Mouse (Mus musculus) ES-Bruce4 (cell line): Measurements from ENCODE around the gene Slc18a2. TPM values are rescaled to one million over a fixed set of nuclear protein-coding genes. Genes with fewer than 3 reads are reported as not detected.

ENCODE experiments used
- H3K27ac ChIP-seq: 2 replicates; pipeline ENCODE4 v1.5.1; 2012; ENCODE audit warnings: low read length, inconsistent platforms; ENCODE audit not compliant: insufficient read depth
- H3K27me3 ChIP-seq: 2 replicates; pipeline ENCODE4 v1.6.1; 2012; ENCODE audit warnings: mild to moderate bottlenecking, low read length, inconsistent platforms; ENCODE audit not compliant: control insufficient read depth, poor library complexity, insufficient read depth, severe bottlenecking
- H3K36me3 ChIP-seq: 2 replicates; pipeline ENCODE4 v1.6.1; 2012; ENCODE audit warnings: inconsistent platforms, mild to moderate bottlenecking, low read length, moderate library complexity; ENCODE audit not compliant: control insufficient read depth, poor library complexity, insufficient read depth, severe bottlenecking
- H3K4me1 ChIP-seq: one replicate; pipeline ENCODE4 v1.8.1; 2011; ENCODE audit warnings: low read length; ENCODE audit not compliant: control insufficient read depth, insufficient read depth
- H3K4me3 ChIP-seq: 2 replicates; pipeline ENCODE4 v1.5.1; 2011; ENCODE audit warnings: low read depth, mild to moderate bottlenecking, low read length
- H3K9ac ChIP-seq: 2 replicates; pipeline ENCODE4 v1.6.1; 2012; ENCODE audit warnings: low read depth, mild to moderate bottlenecking, inconsistent platforms; ENCODE audit not compliant: poor library complexity, severe bottlenecking
- H3K9me3 ChIP-seq: replicated peaks from 2 replicates; pipeline ENCODE4 v1.6.1; 2012; ENCODE audit warnings: mild to moderate bottlenecking, low read length, inconsistent platforms; ENCODE audit not compliant: control insufficient read depth, poor library complexity, insufficient read depth, severe bottlenecking
- CTCF ChIP-seq: IDR thresholded peaks from one replicate; pipeline ENCODE4 v1.8.1; 2011; ENCODE audit warnings: low read depth, low read length
- EP300 ChIP-seq: IDR thresholded peaks from 2 replicates; pipeline ENCODE4 v1.6.1; 2011; ENCODE audit warnings: low read depth, low read length; ENCODE audit not compliant: insufficient read depth
- POLR2A ChIP-seq: IDR thresholded peaks from one replicate; pipeline ENCODE4 v1.8.1; 2011; ENCODE audit warnings: low read length; ENCODE audit not compliant: insufficient read depth
- polyA plus RNA-seq: library from polyadenylated mRNA; stranded (reverse); fragments of >200 nt; gene quantifications from 2 replicates; pipeline ENCODE4 v1.2.4, GENCODE M21; 2011; ENCODE audit warnings: low read depth; ENCODE audit not compliant: missing spikeins, insufficient read depth, insufficient read length

Gene Slc18a2
- polyA plus RNA-seq, 1 experiment: not detected

DNA sequence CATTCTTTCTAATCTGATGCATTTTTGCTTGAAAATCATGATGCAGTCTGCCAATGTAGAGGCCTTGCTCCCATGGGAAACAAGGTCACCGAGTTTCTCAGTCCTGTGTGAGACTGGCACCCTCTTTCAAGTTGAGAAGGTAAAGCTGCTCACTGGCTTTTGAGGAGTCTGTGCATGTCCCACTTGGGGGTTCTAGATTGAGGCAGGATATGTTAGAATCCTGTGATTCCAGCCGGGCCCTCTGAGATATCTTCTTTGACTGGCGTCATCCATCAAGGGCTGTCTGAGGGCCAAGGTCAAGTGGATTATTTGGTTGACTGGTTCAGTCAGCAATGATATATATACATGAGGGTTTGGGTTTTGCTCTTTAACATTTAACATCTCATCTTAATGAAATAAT is 21.3 kb downstream of the Slc18a2 start:
- Histone ChIP-seq H3K9ac (no peak overlapping the region), H3K4me3 (no peak overlapping the region), H3K27ac (no peak overlapping the region), H3K36me3 (no peaks in the 10 kb centered on the region), H3K27me3 (no peaks in the 10 kb centered on the region), H3K9me3 (no peaks in the 10 kb centered on the region), H3K4me1 (no peaks in the 10 kb centered on the region)
- TF ChIP-seq EP300 (no peak), POLR2A (no peak), CTCF (no peak)

DNA sequence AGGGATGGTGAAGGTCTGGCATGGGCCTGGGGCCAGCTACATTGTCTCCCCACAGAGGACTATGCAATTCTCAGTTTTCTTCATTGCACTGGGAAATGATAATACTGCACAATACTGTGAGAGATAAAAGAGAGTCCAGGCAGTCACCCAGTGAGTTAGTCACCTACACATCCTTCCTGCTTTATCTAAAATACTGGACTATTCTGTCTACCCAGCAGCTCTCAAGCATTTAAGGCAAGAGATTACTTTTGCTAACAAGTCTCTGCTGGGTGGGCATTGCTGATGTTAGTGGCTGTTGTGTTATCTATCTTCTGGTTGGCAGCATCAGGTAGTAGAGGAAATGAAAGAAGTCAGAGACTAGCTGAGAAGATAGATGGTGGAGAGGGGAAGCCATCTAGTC is 28.3 kb downstream of the Slc18a2 start:
- H3K27me3 ChIP-seq: no peaks in the 10 kb centered on the region
- no peaks in the 10 kb centered on the region for H3K9me3 ChIP-seq
- no peaks in the 10 kb centered on the region for H3K36me3 ChIP-seq
- TF ChIP-seq EP300 (no peak), CTCF (no peak), POLR2A (no peak)
- H3K27ac ChIP-seq: no peak overlapping the region
- H3K4me1 ChIP-seq: no peaks in the 10 kb centered on the region
- H3K4me3 ChIP-seq: no peak overlapping the region
- no peak overlapping the region for H3K9ac ChIP-seq

DNA sequence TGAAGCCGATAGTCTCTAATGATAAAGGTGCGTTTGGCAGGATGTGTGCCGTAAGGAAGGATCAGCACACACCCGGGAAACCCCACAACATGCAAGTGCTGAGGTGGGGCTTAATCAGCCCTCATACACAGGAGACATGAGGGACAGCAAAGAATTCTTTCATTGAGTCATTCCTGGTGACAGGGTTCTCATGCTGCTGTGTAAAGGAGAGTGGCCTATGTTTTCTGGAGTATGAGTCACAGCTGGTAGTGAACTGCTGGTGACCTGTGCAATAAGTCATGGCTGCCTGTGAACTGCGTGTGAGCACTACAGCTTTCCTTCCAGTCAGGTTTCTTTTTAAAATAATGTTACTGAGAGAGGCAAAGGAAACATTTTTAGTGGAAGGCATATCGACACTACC is 29.1 kb downstream of the Slc18a2 start:
- H3K27me3 ChIP-seq: no peaks in the 10 kb centered on the region
- H3K36me3 ChIP-seq: no peaks in the 10 kb centered on the region
- no peaks in the 10 kb centered on the region for H3K9me3 ChIP-seq
- no peak overlapping the region for H3K4me3 ChIP-seq
- H3K4me1 ChIP-seq: no peaks in the 10 kb centered on the region
- no peak overlapping the region for H3K27ac ChIP-seq
- TF ChIP-seq CTCF (no peak), EP300 (no peak), POLR2A (no peak)
- no peak overlapping the region for H3K9ac ChIP-seq

DNA sequence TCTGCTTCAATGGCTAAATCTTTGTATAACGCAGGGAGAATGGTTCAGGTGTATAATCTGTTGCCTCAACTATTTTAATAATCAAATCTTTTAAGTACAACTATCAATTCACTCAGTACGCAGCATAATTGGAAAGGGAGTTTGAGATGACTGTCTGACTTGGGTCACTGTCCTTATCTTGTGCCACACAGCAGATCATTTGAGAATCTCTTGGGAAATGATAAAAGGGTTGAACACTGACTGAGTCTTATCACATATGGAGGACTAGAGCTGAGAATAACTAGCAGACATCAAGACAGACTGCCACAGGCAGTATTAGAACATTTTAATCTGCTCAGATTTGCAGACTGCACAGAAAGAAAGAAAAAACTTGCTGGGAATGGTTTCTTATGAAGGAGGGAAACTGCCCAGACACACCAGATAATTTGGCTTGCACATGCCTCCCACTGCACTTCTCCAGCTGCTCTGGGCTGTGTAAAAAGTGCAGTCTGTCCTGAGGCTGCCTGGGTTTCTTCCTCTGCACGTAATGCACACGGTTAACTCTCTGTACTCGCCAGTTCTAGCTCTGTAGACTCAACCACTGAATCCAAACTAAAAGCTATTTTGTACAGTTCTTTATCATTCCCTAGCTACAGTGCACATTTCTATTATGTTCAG is 31.6 kb downstream of the Slc18a2 start:
- H3K4me1 ChIP-seq: no peaks in the 10 kb centered on the region
- TF ChIP-seq EP300 (no peak), CTCF (no peak), POLR2A (no peak)
- H3K36me3 ChIP-seq: no peaks in the 10 kb centered on the region
- H3K27ac ChIP-seq: no peak overlapping the region
- H3K9ac ChIP-seq: no peak overlapping the region
- H3K27me3 ChIP-seq: no peaks in the 10 kb centered on the region
- H3K9me3 ChIP-seq: no peaks in the 10 kb centered on the region
- H3K4me3 ChIP-seq: no peak overlapping the region

DNA sequence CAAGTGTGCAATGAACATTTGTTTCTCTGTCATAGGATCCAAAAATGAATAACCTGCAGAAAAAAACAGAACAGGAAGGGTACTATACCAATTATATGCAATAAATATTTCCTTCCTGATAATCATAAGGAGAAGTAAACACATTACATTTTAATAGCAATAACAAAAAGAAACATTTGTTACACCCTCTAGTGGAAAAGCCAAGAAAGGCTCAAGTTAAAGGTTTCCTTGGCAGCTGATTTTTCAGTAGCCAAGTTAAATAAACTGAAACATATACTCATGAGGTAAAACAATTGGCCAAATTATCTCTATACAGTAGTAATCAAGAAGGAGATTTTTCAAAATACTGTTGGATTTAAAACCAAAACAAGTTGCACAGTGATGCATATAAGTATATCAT is 54.6 kb downstream of the Slc18a2 start:
- H3K27ac ChIP-seq: no peak overlapping the region
- H3K4me3 ChIP-seq: no peak overlapping the region
- H3K36me3 ChIP-seq: no peaks in the 10 kb centered on the region
- no peak overlapping the region for H3K9ac ChIP-seq
- no peaks in the 10 kb centered on the region for H3K4me1 ChIP-seq
- no peak for TF ChIP-seq POLR2A
- TF ChIP-seq CTCF: no peak
- TF ChIP-seq EP300: no peak
- H3K27me3 ChIP-seq: no peaks in the 10 kb centered on the region
- no peaks in the 10 kb centered on the region for H3K9me3 ChIP-seq

DNA sequence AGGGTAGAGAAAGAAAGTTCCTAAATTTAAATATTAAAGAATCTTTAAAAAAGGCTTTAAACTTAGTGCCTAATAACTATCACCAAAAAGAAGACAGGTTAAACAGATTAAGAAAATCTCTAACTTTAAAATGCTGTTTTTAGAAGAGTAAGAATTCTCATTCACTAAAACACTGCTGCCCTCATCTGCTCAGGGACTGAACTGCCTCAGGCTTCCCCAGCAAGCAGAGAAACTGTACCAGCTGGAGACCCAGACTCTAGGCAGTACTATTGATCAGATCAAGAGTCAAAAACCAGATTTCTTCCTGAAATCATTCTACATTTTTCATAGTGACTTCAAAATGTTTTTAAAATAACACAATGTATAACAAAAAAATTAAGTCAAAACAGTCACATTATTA is 55.9 kb downstream of the Slc18a2 start:
- Histone ChIP-seq H3K27ac (no peak overlapping the region), H3K4me3 (no peak overlapping the region), H3K27me3 (no peaks in the 10 kb centered on the region), H3K4me1 (no peaks in the 10 kb centered on the region), H3K9ac (no peak overlapping the region), H3K36me3 (no peaks in the 10 kb centered on the region), H3K9me3 (no peaks in the 10 kb centered on the region)
- peak; percentile 21 for TF ChIP-seq CTCF
- TF ChIP-seq POLR2A: no peak
